Mouse (Mus musculus) kidney, embryonic 16.5 days (tissue): ENCODE results near the gene Trarg1. TPM values are rescaled to one million over a fixed set of nuclear protein-coding genes. Genes with fewer than 3 reads are reported as not detected.

ENCODE experiments used
- ATAC-seq: fragments of 200-750 bp; cut with Nextera tagmentation; 2 replicates; pipeline ENCODE4 v1.8.0; 2017; ENCODE audit warnings: moderate TSS enrichment; ENCODE audit not compliant: low FRiP score, low TSS enrichment
- H3K27ac ChIP-seq: fragments of 300-500 bp; sonication (generic); 2 replicates; pipeline ENCODE4 v1.5.1; 2014; ENCODE audit warnings: low read length
- H3K27me3 ChIP-seq: fragments of 300-500 bp; sonication (generic); 2 replicates; pipeline ENCODE4 v1.6.1; 2014; ENCODE audit warnings: low read length, control low read depth, mixed read lengths; ENCODE audit not compliant: insufficient read depth
- H3K36me3 ChIP-seq: fragments of 300-500 bp; sonication (generic); 2 replicates; pipeline ENCODE4 v1.6.1; 2014; ENCODE audit warnings: low read length, control low read depth, mixed read lengths; ENCODE audit not compliant: insufficient read depth
- H3K4me1 ChIP-seq: fragments of 300-500 bp; sonication (generic); 2 replicates; pipeline ENCODE4 v1.6.1; 2014; ENCODE audit warnings: low read length, control low read depth, mixed read lengths; ENCODE audit not compliant: insufficient read depth
- H3K4me2 ChIP-seq: fragments of 300-500 bp; sonication (generic); replicated peaks from 2 replicates; pipeline ENCODE4 v1.6.1; 2014; ENCODE audit warnings: low read depth, low read length
- H3K4me3 ChIP-seq: fragments of 300-500 bp; sonication (generic); 2 replicates; pipeline ENCODE4 v1.5.1; 2014; ENCODE audit warnings: mild to moderate bottlenecking, low read length
- H3K9ac ChIP-seq: fragments of 300-500 bp; sonication (generic); replicated peaks from 2 replicates; pipeline ENCODE4 v1.6.1; 2014; ENCODE audit warnings: low read length
- H3K9me3 ChIP-seq: fragments of 300-500 bp; sonication (generic); 2 replicates; pipeline ENCODE4 v1.6.1; 2016; ENCODE audit warnings: low read length, control low read depth
- WGBS: fragments of 180-500 bp; shearing (Covaris S2); extraction: QIAGEN DNeasy Blood & Tissue Kit; methylation state at CpG from one replicate; pipeline ENCODE4 v1.1.7; 2014; 5-methylcytosine and 5-hydroxymethylcytosine counted together
- polyA plus RNA-seq: library from polyadenylated mRNA; unstranded; fragments of >200 nt; fragmentation: Nextera tagmentation; extraction: Ambion mirVana; gene quantifications from 2 replicates; pipeline ENCODE4 v1.2.1, GENCODE M21; 2015

Gene Trarg1
- polyA plus RNA-seq, 1 experiment from 2014 or later: 2.2 TPM

GRCm38 (mm10) chr11:76672561-76673384 lies 6.8 kb upstream of the Trarg1 start:
- 3% methylated on average over 64 of the region's 64 CpGs for WGBS
- peaks cover 12% of the 10 kb centered on the region for H3K4me1 ChIP-seq
- H3K27me3 ChIP-seq: peaks cover 51% of the 10 kb centered on the region
- peak overlapping the region; percentile 75 for H3K4me2 ChIP-seq
- H3K4me3 ChIP-seq: peak overlapping the region; percentile 47
- no peaks in the 10 kb centered on the region for H3K36me3 ChIP-seq
- peak overlapping the region; percentile 47 for H3K9ac ChIP-seq
- no peak overlapping the region for H3K27ac ChIP-seq
- ATAC-seq: no peak
- H3K9me3 ChIP-seq: no peaks in the 10 kb centered on the region

DNA sequence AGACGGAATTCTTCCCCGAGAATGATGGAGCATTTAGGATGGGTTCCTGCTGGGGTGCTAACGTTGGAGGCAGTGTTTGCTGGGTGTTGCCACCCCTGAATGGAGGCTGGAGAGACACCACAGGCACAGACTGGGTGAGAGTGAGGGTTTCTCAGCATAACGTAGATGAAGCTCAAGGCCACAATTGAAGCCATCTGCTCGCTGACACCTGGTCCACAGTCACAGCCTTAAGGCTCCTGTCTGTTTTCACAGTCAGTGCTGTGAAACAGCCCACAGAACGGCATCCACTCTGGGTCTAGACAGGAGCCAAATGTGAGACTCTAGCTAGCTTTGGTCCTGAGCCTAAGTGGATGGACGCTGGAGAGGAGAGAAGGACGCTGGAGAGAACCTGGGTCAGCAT lies 5.4 kb upstream of the Trarg1 start:
- Histone ChIP-seq H3K4me1 (peaks cover 12% of the 10 kb centered on the region), H3K4me2 (no peak overlapping the region), H3K9ac (no peak overlapping the region), H3K4me3 (no peak overlapping the region), H3K27me3 (peaks cover 49% of the 10 kb centered on the region), H3K27ac (no peak overlapping the region), H3K36me3 (no peaks in the 10 kb centered on the region), H3K9me3 (no peaks in the 10 kb centered on the region)
- ATAC-seq: no peak
- WGBS: 49% methylated on average over 8 of the region's 8 CpGs

DNA sequence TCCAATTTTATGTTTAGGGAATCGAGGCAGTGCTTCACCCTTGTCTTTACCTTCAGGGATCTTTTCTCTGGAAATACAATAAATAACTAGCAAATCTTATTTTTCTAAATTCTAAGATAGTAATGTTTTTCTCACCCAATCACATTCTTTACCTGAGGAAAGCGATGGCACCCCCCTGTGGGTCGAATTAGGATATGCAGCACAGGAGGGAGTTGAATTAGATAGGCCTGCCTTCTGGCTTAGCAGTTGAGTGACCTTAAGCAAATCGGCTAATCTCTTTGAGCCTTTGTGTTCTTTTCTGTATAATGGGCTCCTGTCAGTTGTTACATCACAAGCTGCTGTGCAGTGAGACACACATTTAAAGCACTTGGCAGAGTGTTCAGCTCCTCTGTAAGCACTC lies 4.9 kb upstream of the Trarg1 start:
- WGBS: 41% methylated on average over 4 of the region's 4 CpGs
- Histone ChIP-seq H3K4me3 (no peak overlapping the region), H3K4me1 (peaks cover 12% of the 10 kb centered on the region), H3K27me3 (peaks cover 49% of the 10 kb centered on the region), H3K4me2 (no peak overlapping the region), H3K27ac (no peak overlapping the region), H3K9ac (no peak overlapping the region), H3K36me3 (no peaks in the 10 kb centered on the region), H3K9me3 (no peaks in the 10 kb centered on the region)
- no peak for ATAC-seq

DNA sequence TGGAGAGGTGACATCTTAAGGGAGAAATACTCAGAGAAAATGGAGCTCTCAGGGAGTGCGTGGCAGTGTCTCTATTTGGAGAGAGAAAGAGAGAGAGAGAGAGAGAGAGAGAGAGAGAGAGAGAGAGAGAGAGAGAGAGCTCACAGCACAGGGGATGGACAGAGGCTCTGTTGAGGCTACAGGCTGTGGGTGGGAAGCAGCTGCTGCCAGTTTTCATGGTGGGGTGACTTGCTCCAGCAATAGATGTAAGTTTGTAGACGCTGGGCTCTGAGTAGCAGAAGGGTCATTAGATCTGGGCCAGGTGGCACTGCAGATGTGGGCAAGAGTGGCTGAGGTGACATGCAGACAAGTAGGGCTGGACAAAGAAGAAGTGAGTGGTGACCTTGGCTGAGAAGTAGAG lies 6.0 kb downstream of the Trarg1 start:
- H3K36me3 ChIP-seq: no peaks in the 10 kb centered on the region
- no peak overlapping the region for H3K4me3 ChIP-seq
- H3K27ac ChIP-seq: no peak overlapping the region
- H3K27me3 ChIP-seq: no peaks in the 10 kb centered on the region
- H3K9ac ChIP-seq: no peak overlapping the region
- no peak for ATAC-seq
- no peaks in the 10 kb centered on the region for H3K4me1 ChIP-seq
- H3K9me3 ChIP-seq: no peaks in the 10 kb centered on the region
- 91% methylated on average over 2 of the region's 2 CpGs for WGBS
- H3K4me2 ChIP-seq: no peak overlapping the region

GRCm38 (mm10) chr11:76692096-76692495 lies 12.5 kb downstream of the Trarg1 start:
- Histone ChIP-seq H3K9ac (no peak overlapping the region), H3K4me3 (no peak overlapping the region), H3K4me1 (no peaks in the 10 kb centered on the region), H3K9me3 (no peaks in the 10 kb centered on the region), H3K27ac (no peak overlapping the region), H3K4me2 (no peak overlapping the region), H3K36me3 (no peaks in the 10 kb centered on the region), H3K27me3 (no peaks in the 10 kb centered on the region)
- WGBS: 81% methylated on average over 3 of the region's 3 CpGs
- ATAC-seq: no peak

- Histone ChIP-seq H3K4me3 (no peak overlapping the region), H3K4me1 (no peaks in the 10 kb centered on the region), H3K27ac (no peak overlapping the region), H3K9ac (no peak overlapping the region), H3K36me3 (no peaks in the 10 kb centered on the region), H3K4me2 (no peak overlapping the region), H3K27me3 (no peaks in the 10 kb centered on the region), H3K9me3 (no peaks in the 10 kb centered on the region)
- WGBS: 80% methylated on average over 6 of the region's 6 CpGs
- ATAC-seq: no peak
Measured at GRCm38 (mm10) chr11:76695810-76696209, 16.2 kb downstream of the Trarg1 start.

GRCm38 (mm10) chr11:76699626-76700025 lies 20.0 kb downstream of the Trarg1 start:
- H3K4me3 ChIP-seq: no peak overlapping the region
- no peak overlapping the region for H3K9ac ChIP-seq
- H3K9me3 ChIP-seq: no peaks in the 10 kb centered on the region
- 59% methylated on average over 7 of the region's 9 CpGs for WGBS
- H3K27ac ChIP-seq: no peak overlapping the region
- H3K27me3 ChIP-seq: no peaks in the 10 kb centered on the region
- no peaks in the 10 kb centered on the region for H3K4me1 ChIP-seq
- no peak for ATAC-seq
- no peak overlapping the region for H3K4me2 ChIP-seq
- H3K36me3 ChIP-seq: no peaks in the 10 kb centered on the region

- H3K9me3 ChIP-seq: peaks cover 4% of the 10 kb centered on the region; the same call in 1 of the 2 replicates
- ATAC-seq: no peak
- no peaks in the 10 kb centered on the region for H3K36me3 ChIP-seq
- WGBS: 82% methylated on average over 3 of the region's 3 CpGs
- H3K4me2 ChIP-seq: no peak overlapping the region
- H3K4me3 ChIP-seq: no peak overlapping the region
- H3K9ac ChIP-seq: no peak overlapping the region
- H3K27me3 ChIP-seq: no peaks in the 10 kb centered on the region
- H3K27ac ChIP-seq: no peak overlapping the region
- peaks cover 13% of the 10 kb centered on the region; the same call in 1 of the 2 replicates for H3K4me1 ChIP-seq
Measured at GRCm38 (mm10) chr11:76707656-76708055, 28.0 kb downstream of the Trarg1 start.

GRCm38 (mm10) chr11:76708066-76708465 lies 28.5 kb downstream of the Trarg1 start:
- no peaks in the 10 kb centered on the region for H3K27me3 ChIP-seq
- H3K36me3 ChIP-seq: no peaks in the 10 kb centered on the region
- no peak overlapping the region for H3K4me3 ChIP-seq
- H3K9ac ChIP-seq: no peak overlapping the region
- H3K27ac ChIP-seq: no peak overlapping the region
- peaks cover 4% of the 10 kb centered on the region; the same call in 1 of the 2 replicates for H3K9me3 ChIP-seq
- WGBS: 74% methylated on average over 1 of the region's 1 CpGs
- no peak overlapping the region for H3K4me2 ChIP-seq
- peaks cover 13% of the 10 kb centered on the region; the same call in 1 of the 2 replicates for H3K4me1 ChIP-seq
- no peak for ATAC-seq

GRCm38 (mm10) chr11:76708881-76709280 lies 29.3 kb downstream of the Trarg1 start:
- ATAC-seq: no peak
- 29% methylated on average over 1 of the region's 1 CpGs for WGBS

More at GRCm38 (mm10) chr11:76708881-76709280, 29.3 kb downstream of the Trarg1 start:
- no peak overlapping the region for H3K27ac ChIP-seq
- no peak overlapping the region for H3K4me3 ChIP-seq
- H3K4me2 ChIP-seq: no peak overlapping the region
- no peaks in the 10 kb centered on the region for H3K36me3 ChIP-seq
- H3K9me3 ChIP-seq: peaks cover 4% of the 10 kb centered on the region; the same call in 1 of the 2 replicates
- H3K9ac ChIP-seq: no peak overlapping the region
- H3K4me1 ChIP-seq: peaks cover 13% of the 10 kb centered on the region; the same call in 1 of the 2 replicates
- H3K27me3 ChIP-seq: no peaks in the 10 kb centered on the region
